Mouse (Mus musculus) kidney, postnatal 36 days (tissue): ENCODE results near the gene Notch3.

Source experiments
- DNase-seq, 2 experiments: peaks; one replicate each; pipeline ENCODE4 v3.0.0; 2021 to 2022; ENCODE audit warnings: mixed read lengths in 2 of 2

The Notch3 gene

GRCm38 (mm10) chr17:32165266-32165802 lies 1.3 kb downstream of the Notch3 start:
- peak in 1 of 2 experiments; percentile 31 for DNase-seq

DNA sequence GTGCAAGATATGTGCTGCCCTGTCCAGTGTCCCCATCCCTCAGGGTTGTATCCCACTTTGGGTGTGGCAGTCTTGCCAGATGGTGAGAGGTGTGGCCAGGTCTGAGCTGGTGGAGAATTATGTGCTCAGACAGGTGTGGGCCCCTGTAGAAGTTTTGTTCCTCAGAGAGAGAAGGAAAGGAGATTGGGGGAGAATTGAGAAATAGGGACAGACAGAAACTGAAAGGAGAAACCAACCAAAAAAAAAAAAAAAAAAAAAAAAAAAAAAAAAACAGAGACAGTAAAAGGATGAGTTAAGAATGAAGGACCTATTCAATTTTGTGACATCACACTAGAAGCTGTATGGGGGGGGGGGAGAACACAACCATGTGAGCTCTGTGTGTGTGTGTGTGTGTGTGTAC lies 1.9 kb downstream of the Notch3 start:
- DNase-seq = no peak

DNA sequence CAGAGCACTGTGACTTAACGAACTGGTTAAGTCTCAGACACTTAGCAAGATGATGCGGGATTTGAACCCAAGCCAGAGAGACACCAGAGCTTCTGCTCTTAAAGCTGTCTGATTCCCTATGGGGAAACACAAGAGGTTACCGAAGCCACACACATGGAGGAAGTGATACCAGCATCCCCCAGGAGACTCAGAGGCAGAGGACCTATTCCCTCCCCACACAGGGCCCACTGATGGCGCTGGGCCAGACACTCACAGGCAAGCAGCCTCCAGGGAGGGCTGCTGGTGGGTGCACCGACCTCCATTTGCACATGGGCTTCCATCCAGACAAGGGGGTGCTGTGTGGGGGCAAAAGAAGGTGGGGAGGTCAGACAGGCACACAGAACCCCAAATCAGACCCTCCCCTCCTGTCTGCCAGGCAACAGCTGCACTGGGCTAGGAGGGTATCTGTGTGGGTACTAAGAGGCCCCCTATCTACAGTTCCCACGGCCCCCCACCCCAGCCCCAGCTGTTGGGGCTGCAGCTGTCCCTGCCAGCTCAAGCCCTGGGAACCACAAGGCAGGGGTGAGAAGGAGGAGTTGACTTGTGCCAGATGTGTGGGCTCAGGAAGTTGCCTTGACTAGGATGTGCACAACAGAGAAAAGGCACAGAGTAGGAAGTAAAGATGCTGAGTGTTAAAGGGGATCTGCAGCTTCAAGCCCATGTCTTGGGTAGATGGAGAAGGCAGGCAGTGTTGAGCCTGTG lies 2.6 kb downstream of the Notch3 start:
- peak in 1 of 2 experiments; percentile 15 for DNase-seq

DNA sequence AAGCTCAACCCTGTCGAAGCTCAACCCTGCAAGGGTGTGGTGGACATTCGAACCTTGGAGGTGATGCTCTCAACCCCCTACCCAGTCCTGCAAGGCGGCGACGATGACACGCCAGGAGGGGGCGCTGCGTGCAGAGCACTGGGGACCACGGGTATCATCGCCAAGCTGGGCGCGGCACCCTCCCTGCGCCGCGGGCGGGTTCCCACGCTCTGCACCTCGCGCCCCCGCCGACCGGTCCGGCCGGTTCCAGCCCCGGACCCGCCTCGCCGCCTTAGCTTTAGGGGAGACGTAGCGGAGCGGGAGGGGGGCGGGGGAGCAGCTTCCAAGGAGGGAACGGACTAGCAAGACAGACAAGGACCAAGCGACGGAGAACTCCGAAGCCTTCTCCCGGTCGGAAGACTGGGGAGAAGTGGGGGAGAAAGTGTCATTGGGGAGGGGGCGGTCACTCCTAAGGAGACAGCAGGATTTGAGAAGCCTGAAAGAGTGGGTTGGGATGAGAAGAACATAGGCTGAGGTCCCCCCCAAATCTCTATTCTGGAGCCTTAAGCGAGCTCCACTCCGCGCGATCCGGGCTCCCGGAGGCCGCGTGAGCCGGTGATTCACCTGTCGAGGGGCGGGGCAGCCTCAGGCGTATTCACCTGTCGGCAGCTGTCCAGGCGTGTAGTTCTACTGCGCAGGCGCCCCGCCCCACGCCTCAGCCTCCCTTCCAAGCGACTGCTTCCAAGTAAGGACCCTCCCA lies 4.4 kb downstream of the Notch3 start:
- peak; percentile 69 to 82 for DNase-seq

GRCm38 (mm10) chr17:32160882-32161281 lies 5.8 kb downstream of the Notch3 start:
- no peak for DNase-seq

GRCm38 (mm10) chr17:32158841-32159240 lies 7.8 kb downstream of the Notch3 start:
- no peak for DNase-seq

DNA sequence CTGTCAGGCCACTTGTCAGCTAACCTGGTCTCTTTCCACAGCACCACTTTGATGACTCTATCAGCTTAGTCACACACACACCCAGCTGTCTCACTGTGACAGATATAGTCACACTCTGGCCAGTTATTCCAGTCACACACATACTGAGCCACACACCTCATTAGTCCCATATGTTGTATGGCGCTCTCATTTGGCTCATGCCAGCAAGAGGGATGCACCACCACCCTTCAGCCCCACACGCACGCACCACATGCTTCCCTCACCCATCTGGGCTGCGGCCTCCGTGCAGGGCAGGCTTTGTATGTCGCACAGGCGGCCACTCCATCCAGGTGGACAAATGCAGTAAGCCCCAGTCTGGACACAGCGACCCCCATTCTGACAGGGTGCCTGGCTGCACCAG lies 19.9 kb downstream of the Notch3 start:
- no peak for DNase-seq

- DNase-seq = peak; percentile 76 to 91
Measured at GRCm38 (mm10) chr17:32142907-32143854, 23.5 kb downstream of the Notch3 start.

DNA sequence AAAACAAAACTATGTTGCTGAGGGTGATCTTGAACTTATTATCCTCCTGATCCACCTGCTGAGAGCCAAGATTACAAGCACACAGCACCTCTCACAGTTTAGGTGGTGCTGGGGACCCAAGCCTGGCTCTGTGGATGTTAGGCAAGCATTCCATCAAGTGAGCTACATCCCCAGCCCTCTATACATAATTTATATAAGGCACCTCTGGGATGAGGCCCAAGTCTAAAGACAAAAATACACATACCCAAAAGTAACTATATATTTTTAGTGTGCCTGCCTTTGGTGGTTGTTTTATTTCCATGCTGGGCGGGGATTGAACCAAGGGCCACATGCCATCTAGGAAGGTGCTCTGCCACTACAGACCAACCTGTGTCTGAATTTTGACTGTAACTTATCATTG lies 24.4 kb downstream of the Notch3 start:
- DNase-seq = no peak

GRCm38 (mm10) chr17:32133375-32133774 lies 33.3 kb downstream of the Notch3 start:
- DNase-seq = no peak

GRCm38 (mm10) chr17:32132087-32132486 lies 34.6 kb downstream of the Notch3 start:
- DNase-seq = no peak

- no peak for DNase-seq
Measured at GRCm38 (mm10) chr17:32130506-32130905, 36.1 kb downstream of the Notch3 start.

GRCm38 (mm10) chr17:32127195-32127594 lies 39.5 kb downstream of the Notch3 start:
- no peak for DNase-seq

DNA sequence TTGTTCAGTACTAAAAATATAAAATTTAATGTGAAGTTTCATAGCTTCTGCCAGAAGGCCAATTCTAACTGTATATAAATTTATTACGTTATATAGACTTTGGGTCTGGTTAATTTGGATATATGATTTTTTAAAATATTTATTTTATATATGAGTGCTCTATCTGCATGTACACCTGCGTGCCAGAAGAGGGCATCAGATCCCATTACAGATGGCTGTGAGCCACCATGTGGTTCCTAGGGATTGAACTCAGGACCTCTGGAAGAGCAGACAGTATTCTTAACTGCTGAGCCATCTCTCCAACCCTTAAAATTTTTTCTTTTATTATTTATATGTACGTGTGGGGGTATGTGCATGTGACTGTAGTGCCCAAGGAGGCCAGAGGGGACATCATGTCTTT lies 41.2 kb downstream of the Notch3 start:
- no peak for DNase-seq

- DNase-seq = no peak
Measured at GRCm38 (mm10) chr17:32123545-32123944, 43.1 kb downstream of the Notch3 start.

DNA sequence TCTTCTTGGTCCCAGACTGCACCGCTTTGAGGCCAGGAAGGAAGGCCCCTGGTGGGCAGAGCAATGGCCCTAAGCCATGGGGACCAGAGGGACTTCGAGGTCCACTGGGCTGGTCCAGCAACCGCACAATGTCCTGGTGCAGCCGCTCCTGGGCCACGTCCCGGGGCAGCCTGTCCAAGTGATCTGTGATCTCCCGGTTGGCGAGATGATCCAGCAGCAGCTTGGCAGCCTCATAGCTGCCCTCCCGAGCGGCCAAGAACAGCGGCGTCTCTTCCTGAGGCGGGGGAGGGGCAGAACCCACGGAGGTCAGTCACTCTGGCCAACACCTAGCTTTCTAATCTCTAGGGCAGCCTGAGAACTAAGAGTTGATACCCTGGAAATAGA lies 44.1 kb downstream of the Notch3 start:
- DNase-seq = peak; percentile 89 to 92

DNA sequence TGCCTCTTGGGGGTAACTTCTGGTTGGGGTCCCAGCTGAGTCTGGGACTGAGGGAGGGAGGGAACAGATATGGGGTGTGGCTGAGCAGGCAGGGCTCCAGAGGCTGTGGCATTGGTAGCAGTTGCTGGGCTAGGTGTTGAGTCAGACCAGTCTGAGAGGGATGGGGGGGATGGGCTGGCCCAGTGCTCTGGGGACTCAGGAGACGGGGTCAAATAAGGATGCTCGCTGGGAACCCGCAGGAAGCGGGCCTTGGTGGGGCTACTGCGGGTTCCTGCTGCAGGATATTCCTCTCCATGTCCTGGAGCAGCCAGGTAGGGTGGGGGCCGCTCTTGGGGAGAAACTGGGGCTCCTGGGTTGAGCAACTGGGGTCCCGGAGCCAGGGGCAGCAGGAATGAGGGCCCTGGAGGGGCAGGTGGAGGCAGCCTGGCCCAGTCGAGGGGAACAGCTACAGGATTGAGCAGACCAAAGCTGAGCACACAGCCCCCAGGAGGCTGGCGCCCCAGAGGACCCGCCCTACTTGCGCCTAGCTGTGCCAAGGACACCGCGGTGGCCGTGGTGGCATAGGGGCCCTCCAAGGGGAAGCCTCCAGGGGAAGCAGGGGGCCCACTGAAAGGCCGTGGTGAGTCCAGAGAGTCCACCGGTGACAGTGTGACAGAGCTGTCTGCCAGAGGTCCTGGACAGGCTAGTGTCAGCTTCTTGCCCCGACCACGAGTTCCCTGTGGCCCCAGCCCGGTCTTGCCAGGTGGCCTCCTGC lies 44.6 kb downstream of the Notch3 start:
- DNase-seq = peak in 1 of 2 experiments; percentile 55

DNA sequence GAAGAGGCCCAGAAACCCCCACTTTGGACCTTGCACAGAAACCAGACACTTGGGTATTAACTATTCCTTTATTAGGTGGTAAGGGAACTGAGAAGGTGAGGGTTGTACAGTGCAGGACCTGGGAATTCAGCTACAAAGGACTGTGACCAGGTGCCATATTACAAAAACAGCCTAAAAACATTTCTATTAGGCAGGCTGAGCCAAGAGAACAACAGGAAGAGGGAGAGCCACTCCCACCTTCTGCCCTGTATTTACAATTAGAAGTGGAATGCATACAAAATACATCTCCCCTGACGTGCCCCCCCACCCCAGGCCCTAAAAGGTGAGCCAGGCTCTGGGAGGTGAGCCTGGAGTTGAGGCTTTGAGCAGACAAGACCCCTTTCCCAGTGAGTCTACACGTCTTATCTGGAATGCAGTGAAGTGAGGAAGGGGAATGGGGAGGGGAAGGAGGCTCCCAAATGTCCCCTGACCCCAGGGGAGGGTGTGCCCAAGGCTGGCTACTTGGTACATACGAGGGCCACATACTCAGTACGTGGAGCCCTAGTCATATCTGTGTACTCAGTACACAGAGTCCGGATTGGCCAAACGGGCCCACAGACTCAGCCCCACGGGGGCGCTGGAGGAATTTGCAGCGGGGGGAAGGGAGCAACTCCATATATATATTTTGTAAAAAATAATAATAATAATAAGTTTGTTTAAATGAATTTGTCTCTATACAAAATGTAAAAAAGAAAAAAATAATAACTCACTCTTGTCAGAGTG lies 45.7 kb downstream of the Notch3 start:
- DNase-seq = no peak

- DNase-seq = no peak
Measured at GRCm38 (mm10) chr17:32119196-32119595, 47.5 kb downstream of the Notch3 start.

GRCm38 (mm10) chr17:32118484-32118883 lies 48.2 kb downstream of the Notch3 start:
- DNase-seq = no peak

- peak in 1 of 2 experiments; percentile 70 for DNase-seq
Measured at GRCm38 (mm10) chr17:32117872-32118421, 48.7 kb downstream of the Notch3 start.
